In the genomic region with DNA sequence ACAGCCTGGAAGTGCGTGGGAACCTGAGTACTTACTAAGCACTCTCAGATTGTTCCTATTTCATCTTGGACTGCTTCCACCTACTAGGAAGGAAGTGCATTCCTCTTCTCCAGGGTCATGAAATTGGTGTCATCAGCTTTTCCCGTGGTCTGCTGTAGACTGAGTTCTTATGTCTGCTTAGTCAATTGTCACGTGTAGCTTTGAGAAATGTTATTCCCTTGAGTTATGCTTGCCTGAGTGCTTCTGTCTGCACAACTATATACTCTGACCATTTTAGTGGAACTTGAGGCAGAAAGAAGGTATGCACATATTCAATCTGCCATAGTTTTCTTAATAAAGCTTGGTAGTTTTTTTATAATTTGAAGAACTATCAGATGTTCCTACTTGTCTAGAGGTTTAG, we compare ENCODE assay signal across 29 mouse cellular contexts.
DNase-seq lines count a peak whose midpoint lies in the region; ATAC-seq and TF ChIP-seq lines count a peak whose summit lies in the region.
"Had no signal": no experiment of that assay in that cellular context is flagged by ENCODE, and none has a peak within 500 bp of the region (broad histone marks: within the 10 kb centered on the region; RNA-seq: fewer than 3 reads in every experiment).

No protein-coding gene starts in this region.

- no peaks in the 10 kb centered on the region for H3K27me3 ChIP-seq in heart, embryonic 10.5 days (ENCODE audit: insufficient read depth, poor library complexity, severe bottlenecking)
- no peaks in the 10 kb centered on the region for H3K27me3 ChIP-seq in heart, embryonic 16.5 days (ENCODE audit: control insufficient read depth, insufficient read depth, low read length)
- H3K27me3 ChIP-seq in myocyte (ENCODE audit: control insufficient read depth, insufficient read depth, insufficient read length), result no peaks in the 10 kb centered on the region
- H3K27me3 ChIP-seq: embryonic facial prominence, embryonic 13.5 days; forebrain, embryonic 13.5 days; hindbrain, embryonic 12.5 days; hindbrain, embryonic 15.5 days had no signal

- H3K79me2 ChIP-seq in myocyte (ENCODE audit: control insufficient read depth, insufficient read depth), result no peaks in the 10 kb centered on the region

- ATAC-seq in heart, embryonic 16.5 days (replicated peaks; ENCODE audit: extremely low read depth, insufficient read depth, low FRiP score), result peak; percentile 37; the same call in 1 of the 2 replicates
- ATAC-seq: activated CD4-positive, CD25-positive, alpha-beta regulatory T cell, adult 4 months; CD4-positive, CD25-positive, alpha-beta regulatory T cell, adult 4 months; forebrain, embryonic 13.5 days; forebrain, embryonic 16.5 days; intestine, postnatal 0 days had no signal

- no peak for TF ChIP-seq POLR2A in myocyte (IDR thresholded peaks at IDR 0.05; ENCODE audit: insufficient read length, low read depth)

- H3K9ac ChIP-seq in heart, embryonic 16.5 days (ENCODE audit: low read length), result no peak overlapping the region
- H3K9ac ChIP-seq: embryonic facial prominence, embryonic 13.5 days; forebrain, embryonic 13.5 days; hindbrain, embryonic 12.5 days; hindbrain, embryonic 15.5 days had no signal

- 79% methylated on average over 3 of the region's 3 CpGs for WGBS in heart, embryonic 10.5 days
- WGBS in heart, embryonic 16.5 days, result 58% methylated on average over 3 of the region's 3 CpGs

- H3K27ac ChIP-seq in heart, embryonic 10.5 days, result no peak overlapping the region
- H3K27ac ChIP-seq in heart, embryonic 16.5 days (ENCODE audit: low read length), result no peak overlapping the region
- H3K27ac ChIP-seq: embryonic facial prominence, embryonic 10.5 days; embryonic facial prominence, embryonic 13.5 days; forebrain, embryonic 10.5 days; forebrain, embryonic 13.5 days; gastrocnemius, adult 2 months; hindbrain, embryonic 12.5 days; hindbrain, embryonic 15.5 days had no signal

- H3ac ChIP-seq in myocyte (ENCODE audit: control insufficient read depth, insufficient read length), result no peak overlapping the region

- no peaks in the 10 kb centered on the region for H3K36me3 ChIP-seq in heart, embryonic 10.5 days
- no peaks in the 10 kb centered on the region for H3K36me3 ChIP-seq in heart, embryonic 16.5 days (ENCODE audit: control insufficient read depth, insufficient read depth)
- H3K36me3 ChIP-seq in myocyte (ENCODE audit: control insufficient read depth, insufficient read depth), result no peaks in the 10 kb centered on the region
- H3K36me3 ChIP-seq: embryonic facial prominence, embryonic 10.5 days; embryonic facial prominence, embryonic 13.5 days; forebrain, embryonic 10.5 days; hindbrain, embryonic 12.5 days; hindbrain, embryonic 15.5 days had no signal

- H3K4me1 ChIP-seq in heart, embryonic 10.5 days, result no peaks in the 10 kb centered on the region
- no peaks in the 10 kb centered on the region for H3K4me1 ChIP-seq in heart, embryonic 16.5 days (ENCODE audit: control insufficient read depth, insufficient read depth, low read length)
- H3K4me1 ChIP-seq: embryonic facial prominence, embryonic 10.5 days; embryonic facial prominence, embryonic 13.5 days; forebrain, embryonic 10.5 days; forebrain, embryonic 13.5 days; hindbrain, embryonic 12.5 days; hindbrain, embryonic 15.5 days had no signal

- DNase-seq in heart, adult 18-20 months, result peak; percentile 1 to 5
- DNase-seq in heart, embryonic 10.5 days (ENCODE audit: low spot score), result no peak
- no peak for DNase-seq in heart, postnatal 14 days
- DNase-seq in spleen, postnatal 4 days (ENCODE audit: low spot score in 2 of 2), result no peak
- DNase-seq: adrenal gland, adult 8-10 months; adrenal gland, postnatal 25 days; B cell, adult 2 months; cerebellum, adult 11-12 months; cerebellum, adult 8-10 months; cerebellum, postnatal 10 days; cerebellum, postnatal 36 days; embryo, embryonic 11 days; gastrocnemius, adult 2 months; gastrocnemius, postnatal 25 days; kidney, adult 2 months had no signal

- no peaks in the 10 kb centered on the region for H3K9me3 ChIP-seq in heart, embryonic 10.5 days
- no peaks in the 10 kb centered on the region for H3K9me3 ChIP-seq in heart, embryonic 16.5 days (replicated peaks; ENCODE audit: control insufficient read depth, low read length)
- H3K9me3 ChIP-seq: embryonic facial prominence, embryonic 10.5 days; embryonic facial prominence, embryonic 13.5 days; forebrain, embryonic 10.5 days; forebrain, embryonic 13.5 days; hindbrain, embryonic 12.5 days; hindbrain, embryonic 15.5 days had no signal

- H3K4me3 ChIP-seq in heart, embryonic 10.5 days, result no peak overlapping the region
- no peak overlapping the region for H3K4me3 ChIP-seq in heart, embryonic 16.5 days (ENCODE audit: low read length)
- no peak overlapping the region for H3K4me3 ChIP-seq in myocyte
- H3K4me3 ChIP-seq: embryonic facial prominence, embryonic 10.5 days; embryonic facial prominence, embryonic 13.5 days; erythroblast, embryonic 14.5 days; forebrain, embryonic 10.5 days; forebrain, embryonic 13.5 days; gastrocnemius, adult 2 months; hindbrain, embryonic 12.5 days; hindbrain, embryonic 15.5 days had no signal

- H3K4me2 ChIP-seq in heart, embryonic 16.5 days (ENCODE audit: low read depth, low read length), result no peak overlapping the region
- no peak overlapping the region for H3K4me2 ChIP-seq in myocyte (ENCODE audit: low read depth)
- H3K4me2 ChIP-seq: embryonic facial prominence, embryonic 13.5 days; forebrain, embryonic 13.5 days; heart, embryonic 11.5 days; hindbrain, embryonic 12.5 days; hindbrain, embryonic 15.5 days had no signal

- intact Hi-C loops in heart, postnatal 14 days (cut with DNase I), result no loop called here

TF ChIP-seq in myocyte, 11 proteins besides CTCF, POLR2A, EP300 and RAD21:
- no peak for TF ChIP-seq MYOG (IDR thresholded peaks at IDR 0.05; ENCODE audit: control insufficient read depth in 1 of 3, insufficient read depth in 1 of 3, insufficient read length in 2 of 3, low read depth in 2 of 3)
- TF ChIP-seq USF1 (IDR thresholded peaks at IDR 0.05; ENCODE audit: low read depth), result peak; percentile 61
TF ChIP-seq in myocyte: peak in this region for 1.

Comparison
In these comparisons a context has a peak if more than half of its experiments do, and no peak if none do; other contexts are left out.
1. DNase-seq: peak in heart, adult 18-20 months (2 of 2); none in heart, embryonic 10.5 days (single experiment), heart, postnatal 14 days (0 of 2) and spleen, postnatal 4 days (0 of 2).